Mouse (Mus musculus): ENCODE results near the gene Krtcap2. TPM values are rescaled to one million over a fixed set of nuclear protein-coding genes. Genes with fewer than 3 reads are reported as not detected.

The Krtcap2 gene
- total and polyA plus RNA-seq, 3 experiments, result 143 to 230 (median 180) TPM

- Histone ChIP-seq H3K27me3 (replicated peaks) (no peaks in the 10 kb centered on the region), H3K4me1 (ENCODE audit: control insufficient read depth in 1 of 2, insufficient read depth in 2 of 2) (peaks cover 3 to 22% of the 10 kb centered on the region in 2 experiments), H3K9me3 (replicated peaks; ENCODE audit: low read length) (no peaks in the 10 kb centered on the region), H3K27ac (ENCODE audit: insufficient read depth, low read depth) (no peak overlapping the region), H3K4me2 (ENCODE audit: insufficient read depth, low read depth, poor library complexity, severe bottlenecking) (no peak overlapping the region), H3K36me3 (replicated peaks in 1 of 2; ENCODE audit: control insufficient read depth in 1 of 2, insufficient read depth in 1 of 2, low read length in 1 of 2) (peaks cover 0 to 22% of the 10 kb centered on the region in 2 experiments), H3K4me3 (replicated peaks in 1 of 3; ENCODE audit: low read depth in 2 of 3, low read length in 2 of 3, poor library complexity in 1 of 3) (no peak overlapping the region), H3K9ac (ENCODE audit: insufficient read depth, low read depth) (no peak overlapping the region), H3K79me2 (replicated peaks; ENCODE audit: control insufficient read depth, extremely low read depth, insufficient read depth, poor library complexity, severe bottlenecking) (no peaks in the 10 kb centered on the region)
- dilution Hi-C loops (cut with MboI; ENCODE audit: extremely low pct_ligation_motif_present, extremely low pct_unique_long_range_greater_than_20kb, low sequenced_read_pairs) (no loop called here), in situ Hi-C loops (cut with MboI; ENCODE audit: low pct_ligation_motif_present, low pct_unique_long_range_greater_than_20kb, low sequenced_read_pairs) (no loop called here)
- DNase-seq (ENCODE audit: extremely low read depth), result no peak
- no peak for TF ChIP-seq POLR2AphosphoS2 (IDR thresholded peaks at IDR 0.05; ENCODE audit: low read depth, low read length)
- no peak for TF ChIP-seq USF2 (conservative IDR thresholded peaks at IDR 0.05; ENCODE audit: low read depth, low read length)
- no peak for TF ChIP-seq MYC (IDR thresholded peaks at IDR 0.05; ENCODE audit: low read depth, low read length)
- no peak for TF ChIP-seq ETS1 (conservative IDR thresholded peaks at IDR 0.05; ENCODE audit: low read depth, low read length)
- TF ChIP-seq ELF1 (IDR thresholded peaks at IDR 0.05; ENCODE audit: low read depth, low read length), result no peak
- TF ChIP-seq TCF12 (IDR thresholded peaks at IDR 0.05; ENCODE audit: low read depth, low read length), result no peak
- TF ChIP-seq MAX (IDR thresholded peaks at IDR 0.05; ENCODE audit: low read length), result no peak
- TF ChIP-seq NELFE (IDR thresholded peaks at IDR 0.05; ENCODE audit: low read depth, low read length), result no peak
- TF ChIP-seq UBTF (IDR thresholded peaks at IDR 0.05; ENCODE audit: low read depth, low read length), result no peak
- no peak for TF ChIP-seq ZNF384 (IDR thresholded peaks at IDR 0.05; ENCODE audit: low read depth, low read length)
- TF ChIP-seq SMC3 (IDR thresholded peaks at IDR 0.05; ENCODE audit: low read depth, low read length), result no peak
- no peak for TF ChIP-seq MEF2A (IDR thresholded peaks at IDR 0.05; ENCODE audit: borderline replicate concordance, low read depth, low read length)
- no peak for TF ChIP-seq POLR2A (IDR thresholded peaks at IDR 0.05; ENCODE audit: low read depth, low read length)
- TF ChIP-seq MAZ (IDR thresholded peaks at IDR 0.05; ENCODE audit: low read depth, low read length), result no peak
Observed at GRCm38 (mm10) chr3:89226361-89226760, 19.4 kb upstream of the Krtcap2 start.

DNA sequence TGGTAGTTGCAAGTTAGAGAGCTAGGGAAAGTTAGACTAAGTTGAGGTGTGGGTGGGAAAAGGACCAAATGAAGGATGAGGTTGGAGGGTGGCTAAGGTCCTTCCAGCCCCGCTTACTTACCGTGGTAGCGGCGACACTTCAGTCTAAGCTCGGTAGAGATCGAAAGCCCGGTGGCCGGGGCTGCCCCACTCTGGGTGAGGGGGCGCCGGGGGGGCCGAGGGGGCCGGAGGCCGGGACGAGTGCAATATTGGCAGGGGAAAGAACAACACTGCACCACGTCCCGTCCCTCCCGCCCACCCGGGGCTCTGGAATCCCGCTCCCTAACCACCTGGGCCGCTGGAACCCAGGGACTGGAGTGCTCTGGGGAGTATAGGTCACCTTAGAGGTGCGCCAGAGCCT is 18.9 kb upstream of the Krtcap2 start, which contains the start of gene Mtx1:
Gene Mtx1, minus strand, starts transcription at position 189 of the 400 bp plus-strand sequence.
- Histone ChIP-seq H3K79me2 (replicated peaks; ENCODE audit: control insufficient read depth, extremely low read depth, insufficient read depth, poor library complexity, severe bottlenecking) (no peaks in the 10 kb centered on the region), H3K9ac (ENCODE audit: insufficient read depth, low read depth) (no peak within 1 kb of the TSS), H3K36me3 (replicated peaks in 1 of 2; ENCODE audit: control insufficient read depth in 1 of 2, insufficient read depth in 1 of 2, low read length in 1 of 2) (peaks cover 0 to 21% of the 10 kb centered on the region in 2 experiments), H3K27ac (ENCODE audit: insufficient read depth, low read depth) (no peak within 1 kb of the TSS), H3K4me2 (ENCODE audit: insufficient read depth, low read depth, poor library complexity, severe bottlenecking) (peak within 1 kb of the TSS; percentile 7; the same call in 1 of the 2 replicates), H3K4me1 (ENCODE audit: control insufficient read depth in 1 of 2, insufficient read depth in 2 of 2) (peaks cover 8 to 27% of the 10 kb centered on the region in 2 experiments), H3K9me3 (replicated peaks; ENCODE audit: low read length) (no peaks in the 10 kb centered on the region), H3K4me3 (replicated peaks in 1 of 3; ENCODE audit: low read depth in 2 of 3, low read length in 2 of 3, poor library complexity in 1 of 3) (no peak within 1 kb of the TSS), H3K27me3 (replicated peaks) (no peaks in the 10 kb centered on the region)
- TF ChIP-seq HCFC1 (IDR thresholded peaks at IDR 0.05; ENCODE audit: low read depth, low read length) (no peak), CHD2 (IDR thresholded peaks at IDR 0.05; ENCODE audit: low read length) (no peak), RCOR1 (conservative IDR thresholded peaks at IDR 0.05; ENCODE audit: low read depth, low read length) (no peak), ZNF384 (IDR thresholded peaks at IDR 0.05; ENCODE audit: low read depth, low read length) (no peak), SMC3 (IDR thresholded peaks at IDR 0.05; ENCODE audit: low read depth, low read length) (no peak), USF2 (conservative IDR thresholded peaks at IDR 0.05; ENCODE audit: low read depth, low read length) (no peak), ETS1 (conservative IDR thresholded peaks at IDR 0.05; ENCODE audit: low read depth, low read length) (no peak), CHD1 (IDR thresholded peaks at IDR 0.05; ENCODE audit: low read depth, low read length) (no peak), EP300 (IDR thresholded peaks at IDR 0.05; ENCODE audit: low read length) (no peak), JUN (IDR thresholded peaks at IDR 0.05; ENCODE audit: insufficient read depth, low read depth, low read length) (no peak), CTCF (conservative IDR thresholded peaks at IDR 0.05 in 1 of 2, IDR thresholded peaks at IDR 0.05 in 1 of 2; ENCODE audit: low read depth in 2 of 2, low read length in 2 of 2) (no peak), SIN3A (IDR thresholded peaks at IDR 0.05; ENCODE audit: low read length) (no peak), BHLHE40 (IDR thresholded peaks at IDR 0.05; ENCODE audit: low read depth, low read length) (no peak), MYC (IDR thresholded peaks at IDR 0.05; ENCODE audit: low read depth, low read length) (no peak), TCF12 (IDR thresholded peaks at IDR 0.05; ENCODE audit: low read depth, low read length) (no peak), NELFE (IDR thresholded peaks at IDR 0.05; ENCODE audit: low read depth, low read length) (no peak)
- dilution Hi-C loops (cut with MboI; ENCODE audit: extremely low pct_ligation_motif_present, extremely low pct_unique_long_range_greater_than_20kb, low sequenced_read_pairs), result no loop called here
- in situ Hi-C loops (cut with MboI; ENCODE audit: low pct_ligation_motif_present, low pct_unique_long_range_greater_than_20kb, low sequenced_read_pairs), result no loop called here
- no peak for DNase-seq (ENCODE audit: extremely low read depth)

Data from CH12.LX (cell line).